Mouse (Mus musculus): ENCODE data around the gene Csrnp1. TPM values are rescaled to one million over a fixed set of nuclear protein-coding genes. Genes with fewer than 3 reads are reported as not detected.
A peak's percentile ranks its signal among the peaks of the same experiment; 100 is the strongest.

Gene Csrnp1
- total RNA-seq, 2 experiments from 2014 or later = 3.0 to 11.0 TPM

GRCm38 (mm10) chr9:120007833-120008232, 23.4 kb upstream of the Csrnp1 start:
- intact Hi-C loops (cut with DNase I) = no loop called here
- DNase-seq = no peak

- intact Hi-C loops (cut with DNase I) = no loop called here
- DNase-seq = no peak
Measured at GRCm38 (mm10) chr9:120005936-120006335, 21.5 kb upstream of the Csrnp1 start.

GRCm38 (mm10) chr9:120002893-120003292, 18.4 kb upstream of the Csrnp1 start:
- no peak for DNase-seq
- intact Hi-C loops (cut with DNase I) = no loop called here

- DNase-seq = peak; percentile 72 to 78
- intact Hi-C loops (cut with DNase I) = no loop called here
Measured at GRCm38 (mm10) chr9:120001945-120002725, 17.7 kb upstream of the Csrnp1 start.

GRCm38 (mm10) chr9:120000761-120001160, 16.3 kb upstream of the Csrnp1 start:
- DNase-seq = no peak
- intact Hi-C loops (cut with DNase I) = no loop called here

- intact Hi-C loops (cut with DNase I) = no loop called here
Measured at GRCm38 (mm10) chr9:119999636-120000035, 15.2 kb upstream of the Csrnp1 start.

GRCm38 (mm10) chr9:119998776-119999175, 14.3 kb upstream of the Csrnp1 start:
- no peak for DNase-seq
- intact Hi-C loops (cut with DNase I) = no loop called here

More at GRCm38 (mm10) chr9:119999636-120000035, 15.2 kb upstream of the Csrnp1 start:
- peak; percentile 53 to 57 for DNase-seq

- no peak for DNase-seq
- intact Hi-C loops (cut with DNase I) = no loop called here
Measured at GRCm38 (mm10) chr9:119996080-119996479, 11.6 kb upstream of the Csrnp1 start.

GRCm38 (mm10) chr9:119994207-119994606, 9.7 kb upstream of the Csrnp1 start:
- DNase-seq = no peak
- intact Hi-C loops (cut with DNase I) = no loop called here

GRCm38 (mm10) chr9:119993092-119993844, 8.8 kb upstream of the Csrnp1 start:
- DNase-seq = no peak

GRCm38 (mm10) chr9:119991310-119991709, 6.9 kb upstream of the Csrnp1 start:
- intact Hi-C loops (cut with DNase I) = no loop called here
- no peak for DNase-seq

More at GRCm38 (mm10) chr9:119993092-119993844, 8.8 kb upstream of the Csrnp1 start:
- intact Hi-C loops (cut with DNase I) = no loop called here

- intact Hi-C loops (cut with DNase I) = no loop called here
- DNase-seq = no peak
Measured at GRCm38 (mm10) chr9:119988304-119988703, 3.8 kb upstream of the Csrnp1 start.

- DNase-seq = no peak
- intact Hi-C loops (cut with DNase I) = no loop called here
Measured at GRCm38 (mm10) chr9:119985881-119986574, 1.6 kb upstream of the Csrnp1 start.

- DNase-seq = peak; percentile 82 to 91
- intact Hi-C loops (cut with DNase I) = no loop called here
Measured at GRCm38 (mm10) chr9:119983585-119984535, 598 bp downstream of the Csrnp1 start.

- intact Hi-C loops (cut with DNase I) = no loop called here
- peak in 1 of 2 experiments; percentile 28 for DNase-seq
Measured at GRCm38 (mm10) chr9:119982956-119983551, 1.4 kb downstream of the Csrnp1 start.

- intact Hi-C loops (cut with DNase I) = no loop called here
Measured at GRCm38 (mm10) chr9:119982241-119982811, 2.1 kb downstream of the Csrnp1 start.

GRCm38 (mm10) chr9:119981183-119982179, 3.0 kb downstream of the Csrnp1 start:
- DNase-seq = peak; percentile 52 to 60
- intact Hi-C loops (cut with DNase I) = no loop called here

More at GRCm38 (mm10) chr9:119982241-119982811, 2.1 kb downstream of the Csrnp1 start:
- DNase-seq = no peak

GRCm38 (mm10) chr9:119980770-119981182, 3.7 kb downstream of the Csrnp1 start:
- DNase-seq = no peak

More at GRCm38 (mm10) chr9:119980770-119981182, 3.7 kb downstream of the Csrnp1 start:
- intact Hi-C loops (cut with DNase I) = no loop called here
